Mouse (Mus musculus) hindbrain, embryonic 14.5 days (tissue): Measurements from ENCODE around the gene Gm26992. TPM values are rescaled to one million over a fixed set of nuclear protein-coding genes. Genes with fewer than 3 reads are reported as not detected.

Experiments used
- ATAC-seq: fragments of 200-750 bp; cut with Nextera tagmentation; 2 replicates; pipeline ENCODE4 v1.8.0; 2017; ENCODE audit warnings: moderate number of reproducible peaks, mild to moderate bottlenecking, moderate TSS enrichment, moderate library complexity; ENCODE audit not compliant: low FRiP score
- DNase-seq: peaks from one replicate; pipeline ENCODE4 v3.0.0-alpha.2; 2015; ENCODE audit warnings: low spot score
- H3K27ac ChIP-seq: fragments of 300-500 bp; sonication (generic); 2 replicates; pipeline ENCODE4 v1.5.1; 2014; ENCODE audit warnings: mild to moderate bottlenecking, moderate library complexity
- H3K27me3 ChIP-seq: fragments of 300-500 bp; sonication (generic); 2 replicates; pipeline ENCODE4 v1.6.1; 2014; ENCODE audit warnings: mild to moderate bottlenecking, low read length, mixed read lengths; ENCODE audit not compliant: control insufficient read depth, insufficient read depth
- H3K36me3 ChIP-seq: fragments of 300-500 bp; sonication (generic); replicated peaks from 2 replicates; pipeline ENCODE4 v1.6.1; 2014; ENCODE audit not compliant: control insufficient read depth, insufficient read depth
- H3K4me1 ChIP-seq: fragments of 300-500 bp; sonication (generic); replicated peaks from 2 replicates; pipeline ENCODE4 v1.6.1; 2014; ENCODE audit warnings: antibody characterized with exemption, low read length, mixed read lengths; ENCODE audit not compliant: control insufficient read depth, insufficient read depth
- H3K4me2 ChIP-seq: fragments of 300-500 bp; sonication (generic); replicated peaks from 2 replicates; pipeline ENCODE4 v1.6.1; 2014; ENCODE audit warnings: mild to moderate bottlenecking, moderate library complexity
- H3K4me3 ChIP-seq: fragments of 300-500 bp; sonication (generic); replicated peaks from 2 replicates; pipeline ENCODE4 v1.5.1; 2014; ENCODE audit warnings: mild to moderate bottlenecking, low read length
- H3K9ac ChIP-seq: fragments of 300-500 bp; sonication (generic); 2 replicates; pipeline ENCODE4 v1.6.1; 2014
- H3K9me3 ChIP-seq: fragments of 300-500 bp; sonication (generic); 2 replicates; pipeline ENCODE4 v1.6.1; 2016; ENCODE audit warnings: low read length; ENCODE audit not compliant: control insufficient read depth
- WGBS: fragments of 180-500 bp; shearing (Covaris S2); extraction: QIAGEN DNeasy Blood & Tissue Kit; methylation state at CpG from one replicate; pipeline ENCODE4 v1.1.7; 2014; 5-methylcytosine and 5-hydroxymethylcytosine counted together
- polyA plus RNA-seq: library from polyadenylated mRNA; unstranded; fragments of >200 nt; fragmentation: Nextera tagmentation; extraction: Ambion mirVana; gene quantifications from 2 replicates; pipeline ENCODE4 v1.2.1, GENCODE M21; 2014

Gm26992 gene
- polyA plus RNA-seq, 1 experiment from 2014 or later = not detected

DNA sequence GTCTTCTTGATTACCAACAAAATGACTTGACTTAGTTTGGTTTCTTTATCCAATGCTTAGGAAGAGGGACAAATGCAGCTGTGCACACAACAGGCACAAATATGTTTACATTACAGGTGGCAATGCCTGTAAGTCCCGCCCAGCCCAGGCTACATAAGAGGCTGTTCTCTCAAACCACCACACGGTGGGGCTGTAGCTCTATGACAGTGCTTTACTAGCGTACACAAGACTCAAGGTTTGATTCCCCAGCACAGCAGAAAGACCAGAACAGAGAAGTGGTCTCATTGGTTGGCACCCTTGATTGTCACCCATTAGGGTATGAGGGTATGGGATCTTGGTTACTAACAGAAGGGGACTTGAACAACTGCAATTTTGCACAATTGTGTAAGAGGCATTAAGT lies 55.7 kb downstream of the Gm26992 start:
- no peak overlapping the region for H3K9ac ChIP-seq
- no peak overlapping the region for H3K4me2 ChIP-seq
- DNase-seq (peak; percentile 69), ATAC-seq (no peak)
- no peaks in the 10 kb centered on the region for H3K27me3 ChIP-seq
- H3K4me1 ChIP-seq = no peaks in the 10 kb centered on the region
- no peak overlapping the region for H3K27ac ChIP-seq
- WGBS = 4% methylated on average over 3 of the region's 3 CpGs
- no peaks in the 10 kb centered on the region for H3K36me3 ChIP-seq
- no peak overlapping the region for H3K4me3 ChIP-seq
- H3K9me3 ChIP-seq = no peaks in the 10 kb centered on the region

- DNase-seq (no peak), ATAC-seq (peak; percentile 85)
- peak overlapping the region; percentile 80 for H3K27ac ChIP-seq
- no peaks in the 10 kb centered on the region for H3K4me1 ChIP-seq
- peak overlapping the region; percentile 49 for H3K4me2 ChIP-seq
- no peaks in the 10 kb centered on the region for H3K9me3 ChIP-seq
- no peaks in the 10 kb centered on the region for H3K27me3 ChIP-seq
- no peaks in the 10 kb centered on the region for H3K36me3 ChIP-seq
- peak overlapping the region; percentile 40 for H3K4me3 ChIP-seq
- 79% methylated on average over 32 of the region's 32 CpGs for WGBS
- peak overlapping the region; percentile 57 for H3K9ac ChIP-seq
These were observed 59.7 kb downstream of the Gm26992 start for GRCm38 (mm10) chrX:103481243-103482096.

DNA sequence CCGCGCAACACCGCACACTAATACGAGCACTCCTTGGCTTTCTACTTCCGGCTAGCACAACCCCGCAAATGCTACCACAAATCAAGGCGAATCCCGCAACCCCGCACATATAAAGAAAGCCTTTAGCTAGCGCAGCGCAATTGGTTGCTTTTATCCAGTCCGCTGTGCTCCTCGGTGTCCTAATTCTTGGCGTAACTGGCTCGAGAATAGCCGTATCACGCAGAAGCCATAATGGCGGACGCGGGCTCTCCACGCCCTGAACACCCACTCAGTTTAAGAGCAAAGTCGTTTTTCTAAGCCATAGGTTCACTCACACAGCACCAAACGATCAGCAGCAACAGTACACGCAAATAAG lies 60.3 kb downstream of the Gm26992 start:
- Histone ChIP-seq H3K27ac (peak overlapping the region; percentile 80), H3K4me1 (no peaks in the 10 kb centered on the region), H3K27me3 (no peaks in the 10 kb centered on the region), H3K9ac (peak overlapping the region; percentile 57), H3K36me3 (no peaks in the 10 kb centered on the region), H3K4me2 (peak overlapping the region; percentile 49), H3K9me3 (no peaks in the 10 kb centered on the region), H3K4me3 (peak overlapping the region; percentile 40)
- DNase-seq (no peak), ATAC-seq (0 out of 2 replicates have a peak, but pooled peaks have one; percentile 36)
- WGBS = 86% methylated on average over 24 of the region's 24 CpGs

DNA sequence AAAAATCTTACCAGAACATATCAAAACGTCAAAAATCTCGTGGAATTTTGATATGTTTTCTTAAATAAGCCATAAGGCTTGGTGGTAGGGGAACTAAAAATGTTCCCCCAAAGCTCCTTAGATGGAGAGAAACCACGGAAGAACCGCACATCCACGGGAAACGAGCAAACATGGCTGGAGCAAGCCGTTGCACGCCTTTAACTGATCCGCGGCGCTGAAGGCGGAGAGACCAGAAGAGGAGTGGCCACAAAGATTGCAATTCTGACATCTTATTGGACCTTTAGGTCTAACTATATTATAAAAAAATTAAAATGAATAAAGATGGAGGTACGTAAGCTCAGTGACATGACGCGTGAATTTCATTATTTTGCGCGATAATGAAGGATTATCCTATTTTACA lies 61.2 kb downstream of the Gm26992 start:
- 0 out of 2 replicates have a peak overlapping the region, but pooled peaks have one; percentile 57 for H3K9ac ChIP-seq
- ATAC-seq = 0 out of 2 replicates have a peak, but pooled peaks have one; percentile 34

DNA sequence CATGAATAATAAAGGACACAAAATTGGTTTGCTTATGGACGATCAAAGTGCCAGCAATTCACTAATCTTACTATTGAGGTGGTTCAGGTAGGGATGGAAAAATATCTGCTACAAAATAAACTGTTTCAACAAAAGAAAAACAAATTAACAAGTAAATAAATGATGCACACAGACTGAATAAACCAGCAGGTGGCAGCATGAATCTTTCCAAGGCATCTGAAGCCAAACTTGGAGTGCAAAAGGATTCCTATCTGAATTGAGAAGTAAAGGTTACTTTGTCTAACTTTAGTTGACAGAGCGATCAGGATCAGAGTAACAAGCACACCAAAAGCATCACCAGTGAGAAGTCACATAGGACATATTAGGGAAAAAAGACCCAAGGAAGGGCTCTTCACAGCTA lies 62.2 kb downstream of the Gm26992 start:
- no peak overlapping the region for H3K4me3 ChIP-seq

More for the DNA sequence above, 61.2 kb downstream of the Gm26992 start:
- Histone ChIP-seq H3K27ac (no peak overlapping the region), H3K27me3 (no peaks in the 10 kb centered on the region), H3K4me2 (peak overlapping the region; percentile 49), H3K4me3 (peak overlapping the region; percentile 40), H3K36me3 (no peaks in the 10 kb centered on the region), H3K9me3 (no peaks in the 10 kb centered on the region), H3K4me1 (no peaks in the 10 kb centered on the region)
- DNase-seq = no peak
- WGBS = 68% methylated on average over 17 of the region's 17 CpGs

GRCm38 (mm10) chrX:103490853-103491252 lies 69.0 kb downstream of the Gm26992 start:
- Histone ChIP-seq H3K4me2 (no peak overlapping the region), H3K9ac (no peak overlapping the region), H3K36me3 (no peaks in the 10 kb centered on the region), H3K4me3 (no peak overlapping the region), H3K27me3 (no peaks in the 10 kb centered on the region), H3K27ac (no peak overlapping the region), H3K4me1 (peaks cover 13% of the 10 kb centered on the region; the same call in 1 of the 2 replicates), H3K9me3 (no peaks in the 10 kb centered on the region)
- 82% methylated on average over 2 of the region's 2 CpGs for WGBS
- no peak for ATAC-seq
- DNase-seq = no peak

More for the DNA sequence above, 62.2 kb downstream of the Gm26992 start:
- Histone ChIP-seq H3K4me2 (peak overlapping the region; percentile 49), H3K9me3 (no peaks in the 10 kb centered on the region), H3K27ac (no peak overlapping the region), H3K4me1 (no peaks in the 10 kb centered on the region), H3K9ac (no peak overlapping the region), H3K27me3 (no peaks in the 10 kb centered on the region), H3K36me3 (no peaks in the 10 kb centered on the region)
- 43% methylated on average over 2 of the region's 2 CpGs for WGBS
- ATAC-seq (no peak), DNase-seq (peak; percentile 81)

DNA sequence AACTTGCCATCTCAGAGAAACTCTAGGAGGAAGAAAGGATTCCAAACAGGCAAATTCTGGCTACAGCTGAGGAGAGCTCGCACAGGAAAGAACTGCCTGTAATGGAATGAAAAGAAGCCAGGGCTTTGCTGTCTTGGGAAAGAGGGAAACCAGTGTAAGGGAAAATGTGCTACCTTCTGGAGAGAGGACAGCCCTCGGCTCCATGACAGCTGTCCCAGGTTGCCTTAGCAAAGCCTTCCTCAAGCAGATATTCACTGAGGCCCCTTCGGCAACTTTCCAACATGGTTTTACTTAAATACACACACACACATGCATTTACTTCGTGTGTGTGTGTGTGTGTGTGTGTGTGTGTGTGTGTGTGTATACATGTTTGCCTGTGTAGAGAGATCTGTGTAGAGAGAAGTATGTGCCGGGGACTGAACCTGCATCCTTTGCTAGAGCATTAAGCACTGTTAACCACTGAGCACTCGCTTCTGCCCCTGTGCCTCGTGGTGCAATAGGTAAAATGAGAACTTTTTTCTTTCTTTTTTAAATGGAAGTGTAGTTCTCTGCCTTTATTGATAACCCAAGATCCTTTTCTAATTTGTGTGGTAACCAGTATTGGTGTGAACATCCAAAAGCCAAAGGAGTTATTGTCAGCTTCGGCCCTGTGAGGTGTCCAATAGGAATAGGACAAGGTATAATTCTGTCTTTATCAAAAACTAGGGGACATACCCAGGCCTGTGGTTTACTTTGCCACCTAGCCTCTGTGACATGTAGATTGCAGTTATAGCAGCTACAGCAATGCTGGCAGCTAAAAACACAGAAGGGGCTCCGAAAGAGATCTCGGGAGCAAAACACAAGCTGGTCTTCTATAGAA lies 70.8 kb downstream of the Gm26992 start:
- Histone ChIP-seq H3K27me3 (no peaks in the 10 kb centered on the region), H3K9ac (peak overlapping the region; percentile 87), H3K4me2 (peak overlapping the region; percentile 61), H3K9me3 (no peaks in the 10 kb centered on the region), H3K36me3 (no peaks in the 10 kb centered on the region), H3K27ac (peak overlapping the region; percentile 96), H3K4me3 (peak overlapping the region; percentile 45), H3K4me1 (peaks cover 15% of the 10 kb centered on the region; the same call in 1 of the 2 replicates)
- 31% methylated on average over 9 of the region's 10 CpGs for WGBS
- DNase-seq (no peak), ATAC-seq (peak; percentile 14; the same call in 1 of the 2 replicates)

DNA sequence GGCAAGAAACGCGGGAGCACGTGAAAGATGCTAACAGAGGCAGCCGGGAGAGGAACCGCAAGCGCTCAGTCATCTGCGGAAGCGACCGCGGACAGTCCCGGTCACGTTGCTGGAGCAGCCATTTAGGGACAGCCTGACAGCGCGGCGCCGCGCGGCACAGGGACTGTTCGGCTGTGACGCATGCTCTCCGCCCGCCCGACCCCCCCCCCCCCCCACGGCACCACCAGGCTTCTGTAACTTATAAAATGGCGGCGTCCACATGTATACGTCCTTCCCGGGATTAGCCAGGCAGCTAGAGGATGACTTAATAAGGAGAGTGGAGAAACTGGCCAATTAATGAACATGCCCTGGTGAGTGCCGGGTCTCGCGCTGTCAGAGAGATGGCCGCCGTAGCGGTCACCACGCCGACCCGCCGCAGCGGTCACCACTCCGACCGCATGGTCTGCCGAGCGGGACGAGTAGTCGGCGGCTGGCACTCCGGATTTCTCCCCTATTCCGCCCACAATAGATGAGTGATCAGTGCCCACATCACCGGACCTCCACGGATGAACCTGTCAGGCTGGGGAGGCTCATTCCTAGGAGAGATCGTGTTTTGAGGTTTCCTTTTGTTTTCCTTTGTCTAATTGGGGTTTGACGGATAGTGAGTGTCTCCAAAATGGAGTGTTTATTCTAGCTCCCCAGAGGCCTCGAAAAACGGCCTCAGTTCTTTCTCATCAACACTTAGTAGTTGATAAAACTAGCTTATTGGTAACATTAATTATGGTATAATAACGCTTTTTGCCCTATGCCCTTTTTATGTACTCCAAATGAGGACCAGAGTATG lies 71.8 kb downstream of the Gm26992 start:
- Histone ChIP-seq H3K27ac (peak overlapping the region; percentile 96), H3K4me1 (peaks cover 15% of the 10 kb centered on the region; the same call in 1 of the 2 replicates), H3K27me3 (no peaks in the 10 kb centered on the region), H3K36me3 (no peaks in the 10 kb centered on the region), H3K4me3 (peak overlapping the region; percentile 45), H3K9me3 (no peaks in the 10 kb centered on the region), H3K9ac (peak overlapping the region; percentile 87), H3K4me2 (peak overlapping the region; percentile 61)
- under 1% methylated on average over 35 of the region's 55 CpGs for WGBS
- ATAC-seq (peak; percentile 97), DNase-seq (peak; percentile 81)
